Mouse (Mus musculus): Measurements from ENCODE around the gene Sez6l2. TPM values are rescaled to one million over a fixed set of nuclear protein-coding genes. Genes with fewer than 3 reads are reported as not detected.
A peak's percentile ranks its signal among the peaks of the same experiment; 100 is the strongest.
"Not testable (repeated sequence)": the region's sequence is repeated elsewhere in the genome, so short reads cannot be mapped to it uniquely, and the experiment has no call there.

Gene Sez6l2
- total RNA-seq (2022): 100 to 1,000 TPM; 433 to 476 (median 455) TPM

DNA sequence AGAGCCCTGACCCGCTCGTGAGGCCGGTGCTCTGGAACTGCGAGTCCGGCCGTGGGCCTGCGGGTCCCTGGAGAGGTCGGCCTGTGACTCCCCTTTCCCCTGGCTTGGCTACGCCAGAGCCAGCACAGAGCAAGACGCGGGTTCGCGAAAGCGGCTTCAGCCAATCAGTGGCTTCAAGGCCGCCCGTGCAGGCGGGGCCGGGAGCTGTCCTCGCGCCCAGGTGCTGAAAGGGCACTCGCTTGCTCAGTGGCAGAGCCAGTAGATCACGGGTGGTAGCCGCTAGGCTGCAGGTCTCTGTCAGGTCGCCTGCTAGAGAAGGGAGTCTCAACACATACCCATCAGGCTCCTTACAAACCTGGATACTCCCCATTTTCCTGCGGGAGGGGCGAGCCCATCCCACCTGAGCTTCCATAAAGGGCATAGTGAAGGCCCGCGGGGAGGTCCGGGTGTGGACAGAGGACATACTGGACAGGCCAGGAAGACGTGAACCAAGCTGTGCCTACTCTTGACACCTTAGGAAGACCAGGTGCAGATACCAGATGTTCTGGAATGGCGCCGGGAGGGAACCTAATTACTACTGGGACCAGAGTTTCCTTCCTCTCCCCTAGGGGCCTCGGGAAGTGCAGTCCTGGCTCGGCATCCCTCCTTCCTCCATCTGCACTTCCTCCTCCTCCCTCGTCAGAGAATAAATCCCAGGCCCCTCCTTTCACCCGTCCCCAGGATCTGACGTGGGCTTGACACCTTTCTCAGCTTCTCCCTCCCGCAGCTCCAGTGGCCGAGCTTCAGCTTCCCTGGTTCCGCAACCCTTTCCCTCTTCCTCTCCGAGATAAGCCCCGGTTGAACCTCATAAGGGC is at the start of gene Sez6l2:
TSS of gene Sez6l2 (plus strand) at position 771 of the 854 bp plus-strand sequence.
- DNase-seq (ENCODE audit: low spot score in 2 of 2): peak; percentile 77 to 83

DNA sequence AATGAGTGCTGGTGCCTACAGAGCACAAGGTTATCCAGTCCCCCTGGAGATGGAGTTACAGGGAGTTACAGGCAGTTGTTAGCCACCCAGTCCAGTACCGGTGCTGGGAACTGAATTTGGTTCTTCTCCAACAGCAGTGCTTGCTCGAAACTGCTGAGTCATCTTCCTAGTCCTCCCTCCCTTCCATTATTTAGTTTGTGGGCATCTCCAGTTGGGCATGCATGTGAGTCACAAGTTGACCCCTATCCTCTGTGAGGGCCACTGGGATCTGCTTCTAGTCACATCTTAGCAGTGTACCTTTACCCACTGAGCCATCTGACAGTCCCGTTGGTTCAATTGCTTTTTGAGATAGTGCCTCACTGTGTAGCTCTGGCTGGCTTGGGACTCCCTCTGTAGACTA is 44.8 kb upstream of the Sez6l2 start:
- no peak for DNase-seq (ENCODE audit: low spot score in 2 of 2)

DNA sequence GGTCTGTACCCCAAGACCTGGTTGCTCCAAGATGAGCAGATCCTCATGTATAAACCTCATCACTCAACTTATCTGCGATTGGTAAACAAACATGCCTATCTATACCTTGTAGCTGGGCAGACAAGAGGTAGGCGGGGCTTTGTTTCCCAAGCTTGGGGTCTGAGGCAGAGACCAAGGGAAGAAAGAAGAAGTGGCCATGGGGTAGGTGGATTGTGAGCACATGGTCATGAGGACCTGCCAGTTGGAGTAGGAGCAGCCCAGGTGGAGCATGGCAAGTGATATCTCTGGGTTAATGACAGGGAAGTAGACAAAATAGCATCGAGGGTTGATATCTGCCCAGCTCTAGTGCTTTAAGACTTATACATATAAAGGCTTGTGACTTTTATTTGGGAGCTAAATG is 35.5 kb upstream of the Sez6l2 start:
- no peak for DNase-seq (ENCODE audit: low spot score in 2 of 2)

DNA sequence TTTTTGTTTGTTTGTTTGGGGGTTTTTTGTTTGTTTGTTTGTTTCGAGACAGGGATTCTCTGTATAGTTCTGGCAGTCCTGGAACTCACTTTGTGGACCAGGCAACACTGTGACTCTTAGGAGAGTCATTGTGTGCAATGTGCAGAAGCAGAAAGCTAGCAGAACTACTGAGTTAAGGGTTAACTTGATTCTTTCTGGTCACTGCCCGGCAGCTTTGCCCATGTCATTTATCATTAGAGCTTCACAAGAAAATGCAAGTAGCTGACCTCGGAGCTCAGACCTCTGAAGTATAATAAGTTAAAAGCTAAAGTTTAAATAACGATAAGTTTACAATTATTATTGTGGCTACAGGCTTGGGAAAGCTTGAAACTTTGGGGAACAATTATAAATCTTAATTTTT is 32.0 kb upstream of the Sez6l2 start:
- DNase-seq (ENCODE audit: low spot score in 2 of 2): not testable (repeated sequence)

DNA sequence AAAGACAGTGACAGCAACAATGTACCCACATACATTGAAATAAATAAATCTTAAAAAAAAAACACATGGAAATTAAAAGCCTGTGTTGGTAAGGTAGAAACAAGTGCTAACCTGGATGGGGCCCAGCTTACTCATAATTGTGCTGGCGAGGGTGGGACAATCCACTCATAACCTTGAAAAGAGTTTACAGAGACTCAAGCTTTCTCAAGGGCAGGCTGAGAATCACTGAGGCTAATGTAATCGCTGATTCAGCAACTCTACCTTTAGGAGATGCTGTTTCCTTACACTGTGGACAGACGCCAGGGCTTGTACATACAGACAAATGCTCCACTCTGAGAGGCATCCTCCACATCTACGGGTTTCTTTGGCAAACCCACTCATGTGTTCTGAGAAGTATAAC is 30.4 kb upstream of the Sez6l2 start:
- no peak for DNase-seq (ENCODE audit: low spot score in 2 of 2)

DNA sequence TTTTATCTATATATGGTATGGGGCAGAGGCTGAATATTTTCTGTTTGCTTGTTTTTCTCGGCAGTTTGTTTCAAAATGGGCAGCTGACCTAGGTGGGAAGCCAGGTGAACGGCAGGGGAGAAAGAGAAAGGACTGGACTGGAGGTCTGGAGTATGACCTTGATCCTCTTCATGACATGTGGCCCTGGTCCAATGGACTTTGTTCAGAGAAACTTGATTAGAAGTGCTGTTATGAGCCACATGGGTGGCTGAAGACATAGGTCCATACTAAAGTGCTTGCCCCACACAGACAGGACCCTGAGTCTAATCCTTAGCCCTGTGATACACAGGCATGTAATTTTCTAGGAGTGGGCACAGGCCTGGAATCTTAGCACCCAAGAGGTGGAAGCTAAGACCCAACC is 28.8 kb upstream of the Sez6l2 start:
- DNase-seq (ENCODE audit: low spot score in 2 of 2): no peak

DNA sequence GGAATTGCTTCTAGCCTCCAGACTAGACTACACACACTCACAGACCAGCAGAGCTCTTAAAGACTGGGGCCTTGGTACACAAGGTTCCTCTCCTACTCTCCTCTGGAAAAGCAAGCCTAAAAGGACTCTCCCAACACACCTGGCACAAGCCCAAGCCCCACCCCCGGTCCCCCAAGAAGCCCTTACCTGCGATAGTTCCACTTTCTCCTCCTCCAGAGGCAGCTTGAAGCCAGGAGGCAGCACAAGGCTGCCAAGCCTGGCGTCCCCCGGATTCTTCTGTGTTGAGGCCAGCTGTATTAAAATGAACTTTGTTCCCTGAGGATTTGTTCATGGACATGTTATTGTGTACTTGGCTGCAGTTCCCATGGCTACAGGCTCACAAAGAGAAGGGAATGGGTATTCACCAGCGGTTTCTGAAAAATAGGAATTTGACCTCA is 27.7 kb upstream of the Sez6l2 start, which contains the start of gene Tmem219:
TSS of gene Tmem219 (minus strand) at position 294 of the 437 bp plus-strand sequence.
- no peak for DNase-seq (ENCODE audit: low spot score in 2 of 2)

DNA sequence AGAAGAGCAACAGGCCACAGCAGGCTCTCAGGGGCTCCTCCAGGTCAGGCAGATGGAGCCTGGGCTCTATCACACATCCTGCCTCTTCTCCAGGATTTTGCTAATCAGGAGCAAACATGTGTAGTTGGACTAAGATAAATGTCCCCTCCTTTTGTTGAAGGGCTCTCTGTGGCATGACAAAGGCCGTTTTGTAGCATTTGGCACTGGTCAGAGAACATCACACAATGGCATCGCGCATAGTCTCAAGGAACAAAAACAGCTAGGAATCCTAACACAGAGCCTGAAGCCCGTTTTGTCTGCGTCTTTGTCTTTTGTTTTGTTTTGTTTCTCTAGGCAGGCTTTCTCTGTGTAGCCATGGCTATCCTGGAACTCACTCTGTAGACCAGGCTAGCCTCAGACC is 26.4 kb upstream of the Sez6l2 start:
- no peak for DNase-seq (ENCODE audit: low spot score in 2 of 2)

DNA sequence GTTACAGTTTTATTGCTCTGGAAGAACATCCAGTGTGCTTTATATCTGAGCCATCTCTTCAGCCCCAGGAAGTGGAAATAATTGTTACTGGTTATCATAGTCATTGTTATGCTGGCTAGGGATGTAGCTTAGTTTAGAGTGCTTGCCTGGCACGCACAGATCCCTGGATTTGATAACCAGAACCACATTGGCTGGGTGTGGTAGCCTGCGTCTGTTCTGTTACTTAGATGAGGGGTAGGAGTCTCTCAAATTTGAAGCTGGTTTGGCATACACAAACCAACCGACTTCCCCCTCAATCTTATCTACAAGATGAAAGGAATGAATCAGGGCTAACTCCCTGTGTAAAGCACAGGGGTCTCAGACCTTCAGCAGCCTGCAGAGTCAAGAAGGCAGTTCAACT is 24.1 kb upstream of the Sez6l2 start:
- no peak for DNase-seq (ENCODE audit: low spot score in 2 of 2)

DNA sequence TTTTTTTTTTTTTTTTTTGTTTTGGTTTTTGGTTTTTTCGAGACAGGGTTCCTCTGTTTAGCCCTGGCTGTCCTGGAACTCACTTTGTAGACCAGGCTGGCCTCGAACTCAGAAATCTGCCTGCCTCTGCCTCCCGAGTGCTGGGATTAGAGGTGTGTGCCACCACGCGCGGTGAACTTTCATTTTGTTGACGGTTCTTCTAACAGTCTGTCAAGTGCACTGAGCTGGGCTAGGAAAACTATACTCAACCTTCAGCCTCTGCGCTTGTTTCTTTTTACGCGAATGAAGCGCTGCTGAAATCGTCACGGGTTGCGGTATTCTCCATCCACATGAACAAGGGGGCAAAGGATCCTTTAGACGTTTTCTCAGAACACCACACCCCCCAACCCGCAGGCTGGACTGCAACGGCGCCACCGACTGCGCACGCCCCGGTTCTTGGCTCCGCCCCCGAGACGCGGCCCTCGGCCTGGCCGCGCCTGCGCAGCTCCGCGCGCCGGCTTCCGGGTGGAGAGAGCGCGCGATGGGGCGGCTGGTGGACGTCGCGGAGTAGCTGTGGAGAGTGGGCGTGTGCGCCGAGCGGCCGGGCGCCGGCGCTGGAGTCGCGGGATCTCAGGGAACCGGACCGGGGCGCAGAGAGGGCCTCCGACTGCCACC is 21.9 kb upstream of the Sez6l2 start, which contains the start of gene Kctd13:
TSS of gene Kctd13 (plus strand) at position 496 of the 654 bp plus-strand sequence.
- peak; percentile 83 to 90 for DNase-seq (ENCODE audit: low spot score in 2 of 2)

DNA sequence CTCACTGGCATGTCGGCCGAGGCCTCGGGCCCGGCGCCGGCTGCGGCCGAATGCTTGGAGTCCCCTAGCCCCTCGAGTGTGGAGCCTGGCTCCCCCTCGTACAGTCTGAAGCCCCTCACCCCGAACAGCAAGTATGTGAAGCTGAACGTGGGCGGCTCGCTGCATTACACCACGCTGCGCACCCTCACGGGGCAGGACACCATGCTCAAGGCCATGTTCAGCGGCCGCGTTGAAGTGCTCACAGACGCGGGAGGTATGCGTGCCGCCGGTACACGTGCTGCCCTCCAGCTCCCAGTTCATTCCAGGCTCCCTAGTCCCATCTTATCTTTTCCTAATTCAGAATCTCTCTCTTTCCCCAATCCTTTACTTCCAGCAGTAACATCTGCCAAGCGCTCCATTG is 21.3 kb upstream of the Sez6l2 start:
- DNase-seq (ENCODE audit: low spot score in 2 of 2): no peak

DNA sequence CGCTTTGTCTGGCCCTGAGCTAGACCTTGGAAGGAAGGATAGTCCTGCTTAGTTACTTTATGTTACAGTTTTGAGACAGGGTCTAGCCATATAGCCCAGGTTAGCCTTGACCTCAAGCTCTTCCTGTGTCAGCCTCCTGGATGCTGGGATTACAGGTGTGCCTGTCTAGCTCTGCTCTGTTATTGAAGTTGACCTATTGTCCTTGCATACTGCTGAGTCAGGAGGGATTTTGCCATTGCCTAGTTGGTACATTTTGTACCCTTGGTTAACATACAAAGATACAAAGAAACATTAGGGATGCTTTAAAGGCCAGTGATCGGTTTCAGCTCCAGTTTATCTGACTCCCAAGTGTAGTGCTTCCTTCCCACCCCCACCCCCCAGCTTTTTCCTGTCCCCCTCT is 17.7 kb upstream of the Sez6l2 start:
- no peak for DNase-seq (ENCODE audit: low spot score in 2 of 2)

DNA sequence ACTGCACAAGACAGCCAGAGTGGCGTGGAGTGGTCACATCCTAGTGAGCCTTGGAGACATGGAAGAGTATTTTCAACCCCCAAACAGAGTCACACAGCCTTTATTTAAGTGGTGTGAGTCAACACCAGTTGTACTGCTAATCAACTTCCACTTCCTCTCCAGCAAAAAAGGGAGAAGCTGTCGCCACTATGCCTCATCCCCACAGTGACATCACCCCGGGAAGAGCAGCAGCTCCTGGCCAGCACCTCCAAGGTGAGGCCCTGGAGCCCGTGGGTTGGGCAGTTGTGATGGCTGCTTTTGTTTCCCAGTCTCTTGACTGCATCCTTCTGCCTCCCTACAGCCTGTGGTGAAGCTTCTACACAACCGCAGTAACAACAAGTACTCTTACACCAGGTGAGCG is 9.2 kb upstream of the Sez6l2 start:
- no peak for DNase-seq (ENCODE audit: low spot score in 2 of 2)

DNA sequence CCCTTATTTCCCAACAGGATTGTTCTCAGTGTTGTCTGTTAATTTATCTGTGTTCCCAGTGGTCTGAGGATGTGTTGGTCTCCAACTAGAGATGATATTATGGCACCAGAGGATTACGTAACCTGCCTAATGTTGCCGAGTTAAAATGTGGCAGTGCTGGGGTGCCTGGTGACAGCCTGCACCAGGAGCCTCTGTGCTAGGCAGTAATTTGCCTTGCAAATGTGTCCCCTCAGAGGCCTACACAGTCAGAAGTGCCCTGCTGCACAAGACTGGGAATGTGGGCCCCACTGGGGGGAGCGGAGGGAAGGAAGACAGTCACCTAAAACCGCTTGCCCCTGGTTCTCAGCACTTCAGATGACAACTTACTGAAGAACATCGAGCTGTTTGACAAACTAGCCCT is 8.6 kb upstream of the Sez6l2 start:
- DNase-seq (ENCODE audit: low spot score in 2 of 2): peak; percentile 54 to 57

DNA sequence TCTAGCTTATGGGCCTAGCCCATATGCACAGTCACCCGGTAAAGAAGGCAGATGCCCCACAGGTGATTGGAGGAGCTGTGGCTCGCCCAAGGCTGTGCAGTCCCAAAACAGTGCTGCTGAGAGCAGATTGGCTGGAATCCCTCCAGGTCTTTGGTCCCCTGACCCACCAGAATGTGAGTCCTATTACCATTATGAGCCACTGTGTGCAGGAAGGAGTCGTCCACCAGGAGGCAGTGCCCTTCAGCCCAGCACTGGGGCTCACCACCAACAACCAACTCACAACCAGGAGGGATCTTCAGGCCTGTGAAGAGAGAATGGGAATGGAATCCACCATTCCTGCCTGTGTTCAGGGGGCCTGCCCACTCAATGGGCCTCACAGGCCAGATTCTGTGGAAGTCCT is 3.8 kb upstream of the Sez6l2 start:
- DNase-seq (ENCODE audit: low spot score in 2 of 2): no peak

DNA sequence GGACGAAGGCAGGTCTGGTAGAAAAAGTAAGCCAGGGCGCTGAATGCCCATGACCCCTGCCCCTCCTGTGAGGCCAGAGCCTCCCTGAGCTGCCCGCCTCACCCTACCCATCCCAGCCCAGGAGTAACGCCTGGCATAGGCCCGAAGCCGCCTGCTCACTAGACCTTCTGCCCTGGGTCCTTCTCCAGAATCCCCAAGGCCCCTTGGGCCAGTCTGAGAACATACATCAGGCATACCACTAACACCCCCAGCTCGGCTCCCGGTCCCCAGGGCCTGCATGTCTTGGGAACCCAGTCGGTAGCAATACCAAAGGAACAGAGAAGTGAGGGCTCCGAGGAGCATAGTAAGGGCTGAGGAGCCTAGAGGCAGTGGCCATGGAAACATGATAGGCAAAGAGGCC is 1.7 kb upstream of the Sez6l2 start:
- DNase-seq (ENCODE audit: low spot score in 2 of 2): no peak

DNA sequence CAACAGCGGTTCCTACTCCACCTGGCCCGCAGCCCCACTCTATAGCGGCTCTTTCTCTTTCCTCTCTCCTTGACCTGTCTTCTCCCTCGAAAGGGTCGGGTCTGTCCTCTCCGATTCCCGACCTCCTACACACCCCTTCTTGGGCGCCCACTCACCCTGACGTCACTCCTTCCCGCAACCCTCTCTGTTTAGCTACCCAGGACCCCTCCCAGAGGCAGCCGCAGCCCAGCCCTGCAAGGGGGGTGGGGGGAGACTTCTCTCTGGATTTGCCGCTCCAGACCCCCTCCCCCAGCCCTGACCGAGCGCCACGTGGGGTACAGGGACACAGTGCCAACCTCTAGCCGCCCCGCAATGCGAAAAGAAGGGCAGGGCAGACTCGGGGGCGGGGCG is 965 bp upstream of the Sez6l2 start, which contains the start of gene Asphd1:
TSS of gene Asphd1 (minus strand) at position 180 of the 390 bp plus-strand sequence.
- peak; percentile 52 to 65 for DNase-seq (ENCODE audit: low spot score in 2 of 2)

DNA sequence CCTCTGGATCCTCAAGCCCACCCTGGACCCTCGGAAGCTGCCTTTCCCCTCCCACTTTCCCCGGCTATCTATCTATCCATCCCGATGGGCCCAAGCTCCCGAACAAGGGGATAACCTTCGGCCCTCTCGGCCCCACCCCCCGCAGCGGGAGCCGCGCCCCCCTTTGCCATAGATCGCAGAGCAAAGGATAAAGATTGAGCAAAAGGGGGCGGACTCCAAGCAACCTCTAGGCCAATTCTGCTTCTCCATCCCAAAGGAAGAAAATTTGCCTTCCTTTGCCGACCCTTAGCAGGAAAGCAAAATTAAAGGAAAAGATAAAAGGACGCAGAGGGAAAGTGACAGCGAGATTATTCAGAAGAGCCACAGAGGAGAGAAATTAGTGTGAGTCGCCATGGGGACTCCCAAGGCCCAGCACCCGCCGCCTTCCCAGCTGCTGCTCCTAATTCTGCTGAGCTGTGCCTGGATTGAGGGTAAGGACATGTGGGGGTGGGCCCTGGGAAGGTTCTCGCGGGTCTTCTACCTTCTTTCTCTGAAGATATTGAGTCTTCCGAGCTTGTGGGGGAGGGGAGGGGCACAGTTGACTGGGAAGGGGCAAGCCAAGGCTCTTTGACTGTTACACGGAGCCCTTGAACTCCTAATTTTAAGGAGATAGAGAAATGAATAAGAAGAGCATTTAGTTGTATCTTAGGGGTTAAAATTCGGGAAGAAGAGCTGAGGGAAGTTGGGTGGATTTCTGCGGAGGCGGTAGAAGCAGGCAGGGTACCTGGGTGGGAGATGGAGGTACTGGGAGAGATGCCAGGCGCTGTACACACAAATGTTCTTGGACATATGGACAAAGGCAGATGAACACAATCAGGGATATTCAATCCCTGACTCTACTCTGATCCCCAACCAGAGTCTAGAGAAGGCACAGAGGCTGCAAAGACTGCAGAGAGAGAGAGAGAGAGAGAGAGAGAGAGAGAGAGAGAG is 568 bp downstream of the Sez6l2 start:
- DNase-seq (ENCODE audit: low spot score in 2 of 2): no peak

DNA sequence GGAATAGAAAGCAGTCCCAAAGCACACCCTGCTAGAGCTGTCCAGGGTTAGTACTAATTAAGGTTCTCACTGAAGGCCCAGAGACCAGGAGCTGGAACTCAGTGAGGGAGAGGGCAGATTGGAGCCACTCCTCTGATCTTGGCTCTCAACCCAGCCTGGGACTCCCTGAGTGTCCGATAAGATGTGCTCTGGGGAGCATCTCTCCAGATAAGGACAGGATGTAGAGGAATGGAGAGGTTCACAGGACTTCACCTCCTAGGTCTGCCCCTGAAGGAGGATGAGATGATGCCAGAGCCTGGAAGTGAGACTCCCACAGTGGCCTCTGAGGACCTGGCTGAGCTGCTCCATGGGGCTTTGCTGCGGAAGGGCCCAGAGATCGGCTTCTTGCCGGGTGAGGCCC is 1.4 kb downstream of the Sez6l2 start:
- no peak for DNase-seq (ENCODE audit: low spot score in 2 of 2)

DNA sequence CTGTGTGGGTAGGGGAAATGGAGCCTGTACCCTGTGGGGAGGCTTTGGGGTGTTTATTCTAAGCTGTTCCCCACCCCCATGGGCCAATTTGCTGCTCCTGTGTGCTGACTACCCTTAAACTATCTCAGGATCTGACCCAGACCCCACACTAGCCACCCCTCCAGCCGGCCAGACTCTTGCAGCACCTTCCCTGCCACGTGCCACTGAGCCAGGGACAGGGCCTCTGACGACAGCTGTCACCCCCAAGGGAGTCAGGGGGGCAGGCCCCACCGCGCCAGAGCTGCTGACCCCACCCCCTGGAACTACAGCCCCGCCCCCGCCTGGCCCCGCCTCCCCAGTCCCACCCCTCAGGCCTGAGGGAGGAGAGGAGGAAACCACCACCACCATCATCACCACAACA is 2.3 kb downstream of the Sez6l2 start:
- DNase-seq (ENCODE audit: low spot score in 2 of 2): no peak

DNA sequence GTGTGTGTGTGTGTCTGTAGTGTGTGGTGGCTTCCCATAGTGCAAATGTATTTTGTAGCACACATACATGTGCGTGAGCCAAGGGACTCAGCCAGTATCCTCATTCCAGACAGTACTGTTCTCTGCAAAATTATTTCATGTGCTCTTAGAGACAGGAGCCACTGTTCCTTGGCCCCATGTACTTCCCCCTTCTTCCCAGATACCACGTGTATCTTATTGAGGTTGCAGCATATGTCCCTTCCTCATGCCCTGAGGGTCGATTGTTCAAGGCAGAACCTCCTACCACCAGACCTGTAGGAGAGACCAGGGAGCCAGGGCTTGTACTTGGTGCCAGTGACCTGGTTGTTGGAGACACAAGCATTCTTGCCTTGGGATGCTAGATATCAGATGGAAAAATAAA is 4.8 kb downstream of the Sez6l2 start:
- DNase-seq (ENCODE audit: low spot score in 2 of 2): no peak

Measured in layer of hippocampus, adult 8-10 months (tissue).